Mouse (Mus musculus) neural tube, embryonic 11.5 days (tissue): ENCODE data around the gene Gkn3. TPM values are rescaled to one million over a fixed set of nuclear protein-coding genes. Genes with fewer than 3 reads are reported as not detected.

ENCODE experiments used
- polyA plus RNA-seq: library from polyadenylated mRNA; unstranded; fragments of >200 nt; fragmentation: Nextera tagmentation; extraction: Ambion mirVana; gene quantifications from 2 replicates; pipeline ENCODE4 v1.2.1, GENCODE M21; 2014

Gene Gkn3
- polyA plus RNA-seq, 1 experiment from 2014 or later = not detected

Other genes with a start within 250 kb of the Gkn3 start
- 6.0 and 8.7 TPM in 2 replicates for gene Antxr1, start 53.1 kb downstream of the Gkn3 start, polyA plus RNA-seq
- not detected in 2 replicates for gene Gkn1, start 38.0 kb downstream of the Gkn3 start, polyA plus RNA-seq
- gene Gkn2, start 15.6 kb downstream of the Gkn3 start, polyA plus RNA-seq = not detected in 2 replicates
- not detected in 2 replicates for gene Bmp10, start 40.1 kb upstream of the Gkn3 start, polyA plus RNA-seq
- gene Arhgap25, start 144.3 kb upstream of the Gkn3 start, polyA plus RNA-seq = 2.5 and 3.4 TPM in 2 replicates
- 3.4 and 3.6 TPM in 2 replicates for gene Prokr1, start 201.8 kb upstream of the Gkn3 start, polyA plus RNA-seq